Mouse (Mus musculus) kidney, postnatal 25 days (tissue): ENCODE measurements around the gene Rsph10b.
A peak's percentile ranks its signal among the peaks of the same experiment; 100 is the strongest.

Source experiments
- DNase-seq, 2 experiments: peaks; one replicate each; pipeline ENCODE4 v3.0.0; 2021; ENCODE audit warnings: mixed read lengths in 2 of 2

Rsph10b gene

GRCm38 (mm10) chr5:143932831-143933230, at the start of gene Rsph10b:
Gene Rsph10b (plus strand): TSS chr5:143933035.
- no peak for DNase-seq

GRCm38 (mm10) chr5:143885274-143885673, 47.6 kb upstream of the Rsph10b start:
- DNase-seq: no peak

- DNase-seq: no peak
Measured at GRCm38 (mm10) chr5:143890741-143891140, 42.1 kb upstream of the Rsph10b start.

- DNase-seq: no peak
Measured at GRCm38 (mm10) chr5:143892255-143892886, 40.5 kb upstream of the Rsph10b start.

- DNase-seq: no peak
Measured at GRCm38 (mm10) chr5:143893396-143893795, 39.4 kb upstream of the Rsph10b start.

GRCm38 (mm10) chr5:143897635-143898330, 35.1 kb upstream of the Rsph10b start, which contains the start of gene Ankrd61:
Gene Ankrd61 (minus strand): TSS chr5:143897685.
- no peak for DNase-seq

GRCm38 (mm10) chr5:143902111-143902510, 30.7 kb upstream of the Rsph10b start:
- peak in 1 of 2 experiments; percentile 40 for DNase-seq

- no peak for DNase-seq
Measured at GRCm38 (mm10) chr5:143903813-143904212, 29.0 kb upstream of the Rsph10b start.

GRCm38 (mm10) chr5:143906429-143906828, 26.4 kb upstream of the Rsph10b start:
- DNase-seq: no peak

GRCm38 (mm10) chr5:143908926-143909325, 23.9 kb upstream of the Rsph10b start:
- no peak for DNase-seq

GRCm38 (mm10) chr5:143909417-143910400, 23.1 kb upstream of the Rsph10b start, which contains the start of the genes Aimp2 and Pms2:
Gene Aimp2 (minus strand): TSS chr5:143909847.
Gene Pms2 (plus strand): TSS chr5:143909964.
- peak; percentile 97 to 98 for DNase-seq

- DNase-seq: no peak
Measured at GRCm38 (mm10) chr5:143916221-143916620, 16.6 kb upstream of the Rsph10b start.

GRCm38 (mm10) chr5:143917418-143917817, 15.4 kb upstream of the Rsph10b start:
- peak; percentile 66 to 80 for DNase-seq

GRCm38 (mm10) chr5:143918120-143918519, 14.7 kb upstream of the Rsph10b start:
- no peak for DNase-seq

- DNase-seq: no peak
Measured at GRCm38 (mm10) chr5:143924781-143925452, 7.9 kb upstream of the Rsph10b start.

GRCm38 (mm10) chr5:143927875-143928274, 5.0 kb upstream of the Rsph10b start, which contains the start of gene Gm42421:
Gene Gm42421 (plus strand): TSS chr5:143928175.
- no peak for DNase-seq

GRCm38 (mm10) chr5:143929291-143929690, 3.5 kb upstream of the Rsph10b start:
- no peak for DNase-seq

GRCm38 (mm10) chr5:143930656-143931055, 2.2 kb upstream of the Rsph10b start:
- no peak for DNase-seq

- no peak for DNase-seq
Measured at GRCm38 (mm10) chr5:143931863-143932580, 813 bp upstream of the Rsph10b start.

- DNase-seq: no peak
Measured at GRCm38 (mm10) chr5:143933414-143933813, 579 bp downstream of the Rsph10b start.

GRCm38 (mm10) chr5:143933875-143934274, 1.0 kb downstream of the Rsph10b start:
- DNase-seq: no peak

GRCm38 (mm10) chr5:143936156-143936555, 3.3 kb downstream of the Rsph10b start:
- no peak for DNase-seq
